Comparison of ENCODE assay signal across 8 mouse cellular contexts in the genomic region with DNA sequence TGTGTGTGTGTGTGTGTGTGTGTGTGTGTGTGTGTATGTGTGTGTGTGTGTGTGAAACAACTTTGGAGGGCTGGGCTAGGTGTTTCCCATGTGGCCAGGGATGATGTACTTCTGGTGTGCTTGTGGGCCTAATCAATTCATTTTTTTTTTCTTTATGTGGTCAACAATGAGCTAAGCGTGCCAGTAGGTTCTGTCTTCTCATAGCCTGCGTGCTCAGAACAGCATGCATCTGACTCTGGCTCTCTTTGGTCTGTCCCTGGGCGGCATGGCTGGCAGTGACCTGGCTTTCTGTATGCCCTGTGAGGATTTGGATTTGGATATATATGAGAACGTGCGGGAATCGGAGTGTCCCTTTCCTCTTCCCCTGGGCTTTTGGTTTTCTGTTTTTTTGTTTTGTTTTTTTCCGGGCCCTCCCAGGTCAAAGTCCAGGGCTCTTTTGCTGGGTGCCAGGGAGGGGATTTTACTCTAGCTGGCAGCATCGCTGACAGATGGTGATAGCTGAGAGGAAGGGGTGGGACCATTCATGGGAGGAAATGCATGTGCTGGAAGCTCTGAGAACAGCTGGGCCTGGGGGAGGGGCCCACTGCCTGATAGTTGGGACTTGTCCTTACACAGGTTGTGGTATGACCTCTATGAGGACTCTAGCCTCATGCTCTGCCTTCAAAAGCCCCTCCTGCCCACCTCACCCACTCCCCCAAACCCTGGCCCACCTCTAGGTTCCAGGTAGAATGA. TPM values are rescaled to one million over a fixed set of nuclear protein-coding genes. Genes with fewer than 3 reads are reported as not detected.
DNase-seq lines count a peak whose midpoint lies in the region; ATAC-seq lines count a peak whose summit lies in the region.

No protein-coding gene starts in this region.

- DNase-seq in MN1 (ENCODE audit: low spot score): peak; percentile 50
- DNase-seq in liver, embryonic 13.5 days: no peak
- DNase-seq in neural tube, embryonic 10.5 days (ENCODE audit: extremely low spot score, low spot score): peak; percentile 47
- no peak for DNase-seq in urinary bladder, postnatal 10 days (ENCODE audit: low spot score)

- H3K27ac ChIP-seq in forebrain, embryonic 13.5 days: peak overlapping the region; percentile 63
- H3K27ac ChIP-seq in hindbrain, embryonic 15.5 days (replicated peaks): no peak overlapping the region
- H3K27ac ChIP-seq in liver, embryonic 13.5 days: no peak overlapping the region; the same call in 1 of the 2 replicates

- no peaks in the 10 kb centered on the region for H3K36me3 ChIP-seq in forebrain, embryonic 13.5 days (ENCODE audit: poor library complexity, severe bottlenecking)
- H3K36me3 ChIP-seq in hindbrain, embryonic 15.5 days: no peaks in the 10 kb centered on the region
- H3K36me3 ChIP-seq in liver, embryonic 13.5 days: peaks cover 4% of the 10 kb centered on the region; the same call in 1 of the 2 replicates

- H3K4me1 ChIP-seq in forebrain, embryonic 13.5 days: peaks cover 9% of the 10 kb centered on the region
- peaks cover 6% of the 10 kb centered on the region for H3K4me1 ChIP-seq in hindbrain, embryonic 15.5 days (replicated peaks)
- peaks cover 24% of the 10 kb centered on the region for H3K4me1 ChIP-seq in liver, embryonic 13.5 days (replicated peaks)

- H3K4me3 ChIP-seq in forebrain, embryonic 13.5 days: no peak overlapping the region
- no peak overlapping the region for H3K4me3 ChIP-seq in hindbrain, embryonic 15.5 days
- H3K4me3 ChIP-seq in liver, embryonic 13.5 days (replicated peaks): no peak overlapping the region

- 66% methylated on average over 8 of the region's 8 CpGs for WGBS in forebrain, embryonic 13.5 days
- WGBS in hindbrain, embryonic 15.5 days: 52% methylated on average over 8 of the region's 8 CpGs
- 29% methylated on average over 8 of the region's 8 CpGs for WGBS in liver, embryonic 13.5 days (ENCODE audit: insufficient replicate concordance)

- no peak overlapping the region for H3K9ac ChIP-seq in forebrain, embryonic 13.5 days
- no peak overlapping the region for H3K9ac ChIP-seq in hindbrain, embryonic 15.5 days
- no peak overlapping the region for H3K9ac ChIP-seq in liver, embryonic 13.5 days

- no peak overlapping the region for H3K4me2 ChIP-seq in forebrain, embryonic 13.5 days
- no peak overlapping the region for H3K4me2 ChIP-seq in hindbrain, embryonic 15.5 days
- H3K4me2 ChIP-seq in liver, embryonic 13.5 days: no peak overlapping the region

- no peaks in the 10 kb centered on the region; the same call in 1 of the 2 replicates for H3K27me3 ChIP-seq in forebrain, embryonic 13.5 days
- H3K27me3 ChIP-seq in hindbrain, embryonic 15.5 days: no peaks in the 10 kb centered on the region
- no peaks in the 10 kb centered on the region for H3K27me3 ChIP-seq in liver, embryonic 13.5 days

- H3K9me3 ChIP-seq in forebrain, embryonic 13.5 days (replicated peaks): no peaks in the 10 kb centered on the region
- H3K9me3 ChIP-seq in hindbrain, embryonic 15.5 days: no peaks in the 10 kb centered on the region
- no peaks in the 10 kb centered on the region for H3K9me3 ChIP-seq in liver, embryonic 13.5 days (replicated peaks)

- peak; percentile 73 for ATAC-seq in CD4-positive, CD25-positive, alpha-beta regulatory T cell, adult 4 months
- ATAC-seq in forebrain, embryonic 13.5 days: peak; percentile 63; the same call in 1 of the 2 replicates
- 0 out of 2 replicates have a peak, but pooled peaks have one; percentile 48 for ATAC-seq in hindbrain, embryonic 15.5 days (ENCODE audit: low FRiP score, low read depth)
- ATAC-seq in liver, embryonic 13.5 days (ENCODE audit: low read depth): peak; percentile 54
- no peak for ATAC-seq in erythroblast, adult 5-6 weeks (replicated peaks; ENCODE audit: low FRiP score, poor library complexity, severe bottlenecking)

RNA-seq across cellular contexts. Expression of gene Tnip1, which starts 10.9 kb away (rescaled TPM):
- 100 to 1,000 TPM in 1 of 2 experiments, 10 to 100 TPM in 1; 97.4 to 167 TPM for polyA plus RNA-seq in CD4-positive, CD25-positive, alpha-beta regulatory T cell, adult 4 months (2017; shearing (Covaris generic))
- 10.4 and 10.8 TPM in 2 replicates for polyA plus RNA-seq in forebrain, embryonic 13.5 days (2015; fragmentation: Nextera tagmentation; extraction: Ambion mirVana)
- polyA plus RNA-seq in hindbrain, embryonic 15.5 days (2015; fragmentation: Nextera tagmentation; extraction: Ambion mirVana): 16.3 and 18.6 TPM in 2 replicates
- 5.1 and 5.8 TPM in 2 replicates for polyA plus RNA-seq in liver, embryonic 13.5 days (2015; fragmentation: Nextera tagmentation; extraction: Ambion mirVana)
- 13.6 and 13.8 TPM in 2 replicates for total RNA-seq in erythroblast, adult 5-6 weeks (2015; ENCODE audit: low replicate concordance)
- 20.5 and 25.6 TPM in 2 replicates for total RNA-seq in erythroblast, adult 5-6 weeks (2017; ENCODE audit: low replicate concordance)

RNA-seq across cellular contexts. Expression of gene Anxa6, which starts 59.6 kb away (rescaled TPM):
- 100 to 1,000 TPM; 387 to 504 TPM for polyA plus RNA-seq in CD4-positive, CD25-positive, alpha-beta regulatory T cell, adult 4 months (2017; shearing (Covaris generic))
- polyA plus RNA-seq in forebrain, embryonic 13.5 days (2015; fragmentation: Nextera tagmentation; extraction: Ambion mirVana): 28.2 and 29.6 TPM in 2 replicates
- 58.4 and 67.8 TPM in 2 replicates for polyA plus RNA-seq in hindbrain, embryonic 15.5 days (2015; fragmentation: Nextera tagmentation; extraction: Ambion mirVana)
- polyA plus RNA-seq in liver, embryonic 13.5 days (2015; fragmentation: Nextera tagmentation; extraction: Ambion mirVana): 45.3 and 50.2 TPM in 2 replicates
- total RNA-seq in erythroblast, adult 5-6 weeks (2015; ENCODE audit: low replicate concordance): 9.2 and 10.4 TPM in 2 replicates
- 12.7 and 14.0 TPM in 2 replicates for total RNA-seq in erythroblast, adult 5-6 weeks (2017; ENCODE audit: low replicate concordance)

Comparison
In these comparisons a context has a peak if more than half of its experiments do, and no peak if none do; other contexts are left out.
1. DNase-seq: peak in MN1 (single experiment) and neural tube, embryonic 10.5 days (single experiment); none in liver, embryonic 13.5 days (single experiment) and urinary bladder, postnatal 10 days (single experiment).